Comparison of ENCODE assay signal across 15 mouse cellular contexts in the genomic region with DNA sequence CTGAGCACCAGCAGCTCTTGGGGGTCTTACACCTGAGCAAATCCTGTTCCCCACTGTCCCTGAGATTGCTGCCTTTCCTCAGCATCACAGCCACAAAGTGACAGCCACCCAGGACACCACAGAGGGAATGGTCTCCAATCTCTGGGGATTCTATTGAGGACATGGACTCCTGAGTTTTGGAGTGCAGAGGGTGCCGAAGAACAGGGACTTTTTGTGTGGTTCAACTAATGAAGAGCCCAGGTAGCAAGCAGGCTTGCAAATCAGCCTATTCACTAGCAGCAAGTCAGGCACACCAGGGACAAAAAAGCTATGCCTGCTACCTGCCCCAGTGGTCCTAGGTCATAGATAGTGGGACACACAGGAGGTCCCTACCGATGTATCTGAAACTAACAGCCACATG. TPM values are rescaled to one million over a fixed set of nuclear protein-coding genes. Genes with fewer than 3 reads are reported as not detected.
DNase-seq lines count a peak whose midpoint lies in the region; ATAC-seq and TF ChIP-seq lines count a peak whose summit lies in the region.
"Had no signal": no experiment of that assay in that cellular context is flagged by ENCODE, and none has a peak within 500 bp of the region (broad histone marks: within the 10 kb centered on the region; RNA-seq: fewer than 3 reads in every experiment).

No protein-coding gene starts in this region.

- H3K27ac ChIP-seq in intestine, embryonic 15.5 days = no peak overlapping the region
- H3K27ac ChIP-seq in intestine, postnatal 0 days (ENCODE audit: low read depth, low read length) = no peak overlapping the region
- H3K27ac ChIP-seq in embryonic facial prominence, embryonic 11.5 days (replicated peaks; ENCODE audit: low read depth, low read length) = no peak overlapping the region
- H3K27ac ChIP-seq in forebrain, embryonic 15.5 days (replicated peaks) = no peak overlapping the region
- H3K27ac ChIP-seq in midbrain, embryonic 10.5 days (replicated peaks) = no peak overlapping the region

- H3K27me3 ChIP-seq in intestine, embryonic 15.5 days (replicated peaks) = no peaks in the 10 kb centered on the region
- no peaks in the 10 kb centered on the region for H3K27me3 ChIP-seq in intestine, postnatal 0 days (replicated peaks; ENCODE audit: control insufficient read depth, insufficient read depth, low read length)
- no peaks in the 10 kb centered on the region for H3K27me3 ChIP-seq in embryonic facial prominence, embryonic 11.5 days (ENCODE audit: control insufficient read depth, insufficient read depth, low read length)
- H3K27me3 ChIP-seq in forebrain, embryonic 15.5 days = no peaks in the 10 kb centered on the region
- peaks cover 11% of the 10 kb centered on the region for H3K27me3 ChIP-seq in midbrain, embryonic 10.5 days (ENCODE audit: low read depth, poor library complexity, severe bottlenecking)

- no peak overlapping the region; the same call in 1 of the 2 replicates for H3K9ac ChIP-seq in intestine, embryonic 15.5 days
- no peak overlapping the region for H3K9ac ChIP-seq in intestine, postnatal 0 days (ENCODE audit: low read depth, low read length)
- no peak overlapping the region; the same call in 1 of the 2 replicates for H3K9ac ChIP-seq in embryonic facial prominence, embryonic 11.5 days (replicated peaks; ENCODE audit: low read length)
- H3K9ac ChIP-seq in forebrain, embryonic 15.5 days (replicated peaks) = 0 out of 2 replicates have a peak overlapping the region, but pooled peaks have one; percentile 97

- no peak for TF ChIP-seq CTCF in intestine, postnatal 0 days (IDR thresholded peaks at IDR 0.05; ENCODE audit: low read depth)

- no peak for DNase-seq in embryonic facial prominence, embryonic 11.5 days (ENCODE audit: low spot score)
- DNase-seq in midbrain, embryonic 10.5 days (ENCODE audit: low spot score) = no peak
- DNase-seq in gastrocnemius, postnatal 14 days = no peak
- DNase-seq in spleen, adult 18-20 months = no peak
- DNase-seq: kidney, postnatal 36 days; right cerebral cortex, postnatal 4 days had no signal

- peaks cover 21% of the 10 kb centered on the region for H3K4me1 ChIP-seq in intestine, embryonic 15.5 days (replicated peaks)
- no peaks in the 10 kb centered on the region for H3K4me1 ChIP-seq in intestine, postnatal 0 days (replicated peaks; ENCODE audit: control insufficient read depth, insufficient read depth, low read length)
- H3K4me1 ChIP-seq in embryonic facial prominence, embryonic 11.5 days (ENCODE audit: control insufficient read depth, insufficient read depth, low read length) = peaks cover 11% of the 10 kb centered on the region
- peaks cover 48% of the 10 kb centered on the region for H3K4me1 ChIP-seq in forebrain, embryonic 15.5 days
- H3K4me1 ChIP-seq in midbrain, embryonic 10.5 days = peaks cover 42% of the 10 kb centered on the region

- H3K4me3 ChIP-seq in intestine, embryonic 15.5 days (replicated peaks) = no peak overlapping the region
- no peak overlapping the region for H3K4me3 ChIP-seq in intestine, postnatal 0 days (ENCODE audit: low read depth, low read length)
- peak overlapping the region; percentile 97; the same call in 1 of the 2 replicates for H3K4me3 ChIP-seq in embryonic facial prominence, embryonic 11.5 days (ENCODE audit: low read depth, low read length)
- peak overlapping the region; percentile 94; the same call in 1 of the 2 replicates for H3K4me3 ChIP-seq in forebrain, embryonic 15.5 days
- peak overlapping the region; percentile 97 for H3K4me3 ChIP-seq in midbrain, embryonic 10.5 days

- H3K4me2 ChIP-seq in intestine, embryonic 15.5 days (replicated peaks) = peak overlapping the region; percentile 90; the same call in 1 of the 2 replicates
- H3K4me2 ChIP-seq in intestine, postnatal 0 days (replicated peaks; ENCODE audit: low read depth) = no peak overlapping the region
- H3K4me2 ChIP-seq in embryonic facial prominence, embryonic 11.5 days (ENCODE audit: low read depth, low read length) = peak overlapping the region; percentile 13
- H3K4me2 ChIP-seq in forebrain, embryonic 15.5 days (replicated peaks) = peak overlapping the region; percentile 74

- intact Hi-C loops in gastrocnemius, postnatal 14 days (cut with DNase I; ENCODE audit: low total_unique reads) = no loop called here

- ATAC-seq in intestine, embryonic 15.5 days = no peak
- ATAC-seq in intestine, postnatal 0 days = no peak
- no peak for ATAC-seq in embryonic facial prominence, embryonic 11.5 days (replicated peaks; ENCODE audit: insufficient number of reproducible peaks, low FRiP score, low TSS enrichment, low read depth)
- no peak for ATAC-seq in forebrain, embryonic 15.5 days (replicated peaks)
- no peak for ATAC-seq in inflammation-experienced regulatory T-cells, adult 6 months
- ATAC-seq: CD4-positive, CD25-positive, alpha-beta regulatory T cell, adult 4 months had no signal

- H3K36me3 ChIP-seq in intestine, embryonic 15.5 days = no peaks in the 10 kb centered on the region
- H3K36me3 ChIP-seq in intestine, postnatal 0 days (ENCODE audit: control insufficient read depth, insufficient read depth) = no peaks in the 10 kb centered on the region
- no peaks in the 10 kb centered on the region for H3K36me3 ChIP-seq in embryonic facial prominence, embryonic 11.5 days (replicated peaks; ENCODE audit: control insufficient read depth, insufficient read depth, low read depth, low read length)
- H3K36me3 ChIP-seq in forebrain, embryonic 15.5 days = no peaks in the 10 kb centered on the region
- H3K36me3 ChIP-seq in midbrain, embryonic 10.5 days = peaks cover 44% of the 10 kb centered on the region

- WGBS in intestine, embryonic 15.5 days = 95% methylated on average over 2 of the region's 2 CpGs
- 94% methylated on average over 2 of the region's 2 CpGs for WGBS in intestine, postnatal 0 days
- WGBS in embryonic facial prominence, embryonic 11.5 days = 87% methylated on average over 2 of the region's 2 CpGs
- WGBS in forebrain, embryonic 15.5 days = 87% methylated on average over 2 of the region's 2 CpGs
- 95% methylated on average over 2 of the region's 2 CpGs for WGBS in midbrain, embryonic 10.5 days

- no peaks in the 10 kb centered on the region for H3K9me3 ChIP-seq in intestine, embryonic 15.5 days
- H3K9me3 ChIP-seq in intestine, postnatal 0 days (ENCODE audit: control insufficient read depth) = no peaks in the 10 kb centered on the region
- no peaks in the 10 kb centered on the region for H3K9me3 ChIP-seq in embryonic facial prominence, embryonic 11.5 days (replicated peaks; ENCODE audit: control insufficient read depth, low read length)
- H3K9me3 ChIP-seq in forebrain, embryonic 15.5 days = no peaks in the 10 kb centered on the region
- no peaks in the 10 kb centered on the region for H3K9me3 ChIP-seq in midbrain, embryonic 10.5 days (replicated peaks)

RNA-seq across cellular contexts. Expression of a gene that starts 1.8 kb away (rescaled TPM):
- polyA plus RNA-seq in intestine, embryonic 15.5 days (2015; fragmentation: Nextera tagmentation; extraction: Ambion mirVana) = 39.9 and 40.2 TPM in 2 replicates
- polyA plus RNA-seq in intestine, postnatal 0 days (2015; fragmentation: Nextera tagmentation; extraction: Ambion mirVana) = 10.5 and 11.9 TPM in 2 replicates
- polyA plus RNA-seq in embryonic facial prominence, embryonic 11.5 days (2014; fragmentation: Nextera tagmentation; extraction: Ambion mirVana) = 26.8 and 27.2 TPM in 2 replicates
- 88.4 and 91.1 TPM in 2 replicates for polyA plus RNA-seq in forebrain, embryonic 15.5 days (2015; fragmentation: Nextera tagmentation; extraction: Ambion mirVana)
- 67.7 and 77.8 TPM in 2 replicates for polyA plus RNA-seq in midbrain, embryonic 10.5 days (2016; fragmentation: Nextera tagmentation; extraction: Ambion mirVana)
- polyA plus RNA-seq in inflammation-experienced regulatory T-cells, adult 6 months (2017; shearing (Covaris generic)) = 1 to 10 TPM; 5.4 to 6.2 (median 5.6) TPM
- total RNA-seq in gastrocnemius, postnatal 14 days (2021) = 10 to 100 TPM; 13.9 to 17.1 TPM

RNA-seq across cellular contexts. Expression of a gene that starts 48.5 kb away (rescaled TPM):
- 0.46 and 1.00 TPM in 2 replicates for polyA plus RNA-seq in intestine, embryonic 15.5 days (2015; fragmentation: Nextera tagmentation; extraction: Ambion mirVana)
- polyA plus RNA-seq in intestine, postnatal 0 days (2015; fragmentation: Nextera tagmentation; extraction: Ambion mirVana) = 0.44 and 0.65 TPM in 2 replicates
- polyA plus RNA-seq in embryonic facial prominence, embryonic 11.5 days (2014; fragmentation: Nextera tagmentation; extraction: Ambion mirVana) = not detected in 2 replicates
- polyA plus RNA-seq in forebrain, embryonic 15.5 days (2015; fragmentation: Nextera tagmentation; extraction: Ambion mirVana) = not detected in 2 replicates
- polyA plus RNA-seq in midbrain, embryonic 10.5 days (2016; fragmentation: Nextera tagmentation; extraction: Ambion mirVana) = not detected in 2 replicates
- not detected for polyA plus RNA-seq in inflammation-experienced regulatory T-cells, adult 6 months (2017; shearing (Covaris generic))
- total RNA-seq in gastrocnemius, postnatal 14 days (2021) = not detected
- total RNA-seq: gastrocnemius, postnatal 4 days; liver, adult 2 months had no signal
- polyA plus RNA-seq: cortical plate, adult 2 months; liver, adult 2 months; myocyte had no signal

RNA-seq across cellular contexts. Expression of a gene that starts 56.7 kb away (rescaled TPM):
- 149 and 166 TPM in 2 replicates for polyA plus RNA-seq in intestine, embryonic 15.5 days (2015; fragmentation: Nextera tagmentation; extraction: Ambion mirVana)
- polyA plus RNA-seq in intestine, postnatal 0 days (2015; fragmentation: Nextera tagmentation; extraction: Ambion mirVana) = 77.5 and 78.0 TPM in 2 replicates
- 148 and 159 TPM in 2 replicates for polyA plus RNA-seq in embryonic facial prominence, embryonic 11.5 days (2014; fragmentation: Nextera tagmentation; extraction: Ambion mirVana)
- 162 and 175 TPM in 2 replicates for polyA plus RNA-seq in forebrain, embryonic 15.5 days (2015; fragmentation: Nextera tagmentation; extraction: Ambion mirVana)
- polyA plus RNA-seq in midbrain, embryonic 10.5 days (2016; fragmentation: Nextera tagmentation; extraction: Ambion mirVana) = 173 and 174 TPM in 2 replicates
- 100 to 1,000 TPM in 2 of 3 experiments, 10 to 100 TPM in 1; 61.9 to 113 (median 112) TPM for polyA plus RNA-seq in inflammation-experienced regulatory T-cells, adult 6 months (2017; shearing (Covaris generic))
- 10 to 100 TPM; 32.7 to 33.3 TPM for total RNA-seq in gastrocnemius, postnatal 14 days (2021)

RNA-seq across cellular contexts. Expression of a gene that starts 58.1 kb away (rescaled TPM):
- polyA plus RNA-seq in intestine, embryonic 15.5 days (2015; fragmentation: Nextera tagmentation; extraction: Ambion mirVana) = 0.15 and 0.19 TPM in 2 replicates
- polyA plus RNA-seq in intestine, postnatal 0 days (2015; fragmentation: Nextera tagmentation; extraction: Ambion mirVana) = 0.23 and 0.30 TPM in 2 replicates
- 0.13 and 0.22 TPM in 2 replicates for polyA plus RNA-seq in embryonic facial prominence, embryonic 11.5 days (2014; fragmentation: Nextera tagmentation; extraction: Ambion mirVana)
- 0.43 and 0.50 TPM in 2 replicates for polyA plus RNA-seq in forebrain, embryonic 15.5 days (2015; fragmentation: Nextera tagmentation; extraction: Ambion mirVana)
- 0.48 and 0.66 TPM in 2 replicates for polyA plus RNA-seq in midbrain, embryonic 10.5 days (2016; fragmentation: Nextera tagmentation; extraction: Ambion mirVana)
- polyA plus RNA-seq in inflammation-experienced regulatory T-cells, adult 6 months (2017; shearing (Covaris generic)) = under 1 TPM; 0.21 to 0.57 (median 0.28) TPM
- not detected for total RNA-seq in gastrocnemius, postnatal 14 days (2021)
- total RNA-seq: gastrocnemius, postnatal 4 days; liver, adult 2 months had no signal

RNA-seq across cellular contexts. Expression of a gene that starts 59.1 kb away (rescaled TPM):
- polyA plus RNA-seq in intestine, embryonic 15.5 days (2015; fragmentation: Nextera tagmentation; extraction: Ambion mirVana) = not detected in 2 replicates
- polyA plus RNA-seq in intestine, postnatal 0 days (2015; fragmentation: Nextera tagmentation; extraction: Ambion mirVana) = not detected in 2 replicates
- polyA plus RNA-seq in embryonic facial prominence, embryonic 11.5 days (2014; fragmentation: Nextera tagmentation; extraction: Ambion mirVana) = not detected in 2 replicates
- not detected in 2 replicates for polyA plus RNA-seq in forebrain, embryonic 15.5 days (2015; fragmentation: Nextera tagmentation; extraction: Ambion mirVana)
- not detected in 2 replicates for polyA plus RNA-seq in midbrain, embryonic 10.5 days (2016; fragmentation: Nextera tagmentation; extraction: Ambion mirVana)
- not detected for polyA plus RNA-seq in inflammation-experienced regulatory T-cells, adult 6 months (2017; shearing (Covaris generic))
- not detected for total RNA-seq in gastrocnemius, postnatal 14 days (2021)
- total RNA-seq: gastrocnemius, postnatal 4 days; liver, adult 2 months had no signal
- polyA plus RNA-seq: cortical plate, adult 2 months; liver, adult 2 months; myocyte had no signal

Comparison
In these comparisons a context has a peak if more than half of its experiments do, and no peak if none do; other contexts are left out.
1. H3K4me3 ChIP-seq: peak in embryonic facial prominence, embryonic 11.5 days (single experiment), forebrain, embryonic 15.5 days (single experiment) and midbrain, embryonic 10.5 days (single experiment); none in intestine, embryonic 15.5 days (single experiment) and intestine, postnatal 0 days (single experiment).